11 mouse cellular contexts compared by ENCODE assay signal in genomic region chr5:53235551-53235950, GRCm38 (mm10). TPM values are rescaled to one million over a fixed set of nuclear protein-coding genes. Genes with fewer than 3 reads are reported as not detected.
DNase-seq lines count a peak whose midpoint lies in the region; ATAC-seq lines count a peak whose summit lies in the region.
"Had no signal": no experiment of that assay in that cellular context is flagged by ENCODE, and none has a peak within 500 bp of the region (broad histone marks: within the 10 kb centered on the region; RNA-seq: fewer than 3 reads in every experiment).

No protein-coding gene starts in this region.

- H3K4me1 ChIP-seq in forebrain, embryonic 12.5 days: peaks cover 8% of the 10 kb centered on the region
- peaks cover 11% of the 10 kb centered on the region for H3K4me1 ChIP-seq in forebrain, embryonic 13.5 days
- peaks cover 26% of the 10 kb centered on the region for H3K4me1 ChIP-seq in kidney, embryonic 15.5 days
- peaks cover 7% of the 10 kb centered on the region for H3K4me1 ChIP-seq in lung, embryonic 16.5 days (replicated peaks; ENCODE audit: control insufficient read depth, insufficient read depth, low read length)
- H3K4me1 ChIP-seq: embryonic facial prominence, embryonic 15.5 days had no signal

- H3K27me3 ChIP-seq in forebrain, embryonic 12.5 days: no peaks in the 10 kb centered on the region
- H3K27me3 ChIP-seq in forebrain, embryonic 13.5 days: no peaks in the 10 kb centered on the region
- no peaks in the 10 kb centered on the region for H3K27me3 ChIP-seq in kidney, embryonic 15.5 days
- H3K27me3 ChIP-seq in lung, embryonic 16.5 days (ENCODE audit: control insufficient read depth, insufficient read depth, low read depth, low read length): no peaks in the 10 kb centered on the region
- H3K27me3 ChIP-seq: embryonic facial prominence, embryonic 15.5 days; limb, embryonic 13.5 days had no signal

- WGBS in forebrain, embryonic 12.5 days: 24% methylated on average over 4 of the region's 4 CpGs
- 22% methylated on average over 4 of the region's 4 CpGs for WGBS in forebrain, embryonic 13.5 days
- 14% methylated on average over 4 of the region's 4 CpGs for WGBS in kidney, embryonic 15.5 days
- 13% methylated on average over 4 of the region's 4 CpGs for WGBS in lung, embryonic 16.5 days

- no peaks in the 10 kb centered on the region for H3K9me3 ChIP-seq in forebrain, embryonic 12.5 days
- no peaks in the 10 kb centered on the region for H3K9me3 ChIP-seq in forebrain, embryonic 13.5 days (replicated peaks)
- no peaks in the 10 kb centered on the region for H3K9me3 ChIP-seq in kidney, embryonic 15.5 days (replicated peaks)
- no peaks in the 10 kb centered on the region for H3K9me3 ChIP-seq in lung, embryonic 16.5 days (ENCODE audit: control insufficient read depth, low read length)
- H3K9me3 ChIP-seq: embryonic facial prominence, embryonic 15.5 days; limb, embryonic 13.5 days had no signal

- no peak for DNase-seq in kidney, adult 9 months
- DNase-seq in embryo, embryonic 9.5 days (ENCODE audit: extremely low spot score): peak; percentile 50
- no peak for DNase-seq in urinary bladder, postnatal 25 days (ENCODE audit: low spot score)
- no peak for DNase-seq in adrenal gland, postnatal 10 days
- DNase-seq: gastrocnemius, postnatal 36 days had no signal

- no peak overlapping the region for H3K9ac ChIP-seq in forebrain, embryonic 12.5 days
- no peak overlapping the region for H3K9ac ChIP-seq in forebrain, embryonic 13.5 days
- H3K9ac ChIP-seq in kidney, embryonic 15.5 days: no peak overlapping the region
- no peak overlapping the region for H3K9ac ChIP-seq in lung, embryonic 16.5 days (ENCODE audit: low read length)
- H3K9ac ChIP-seq: embryonic facial prominence, embryonic 15.5 days; limb, embryonic 13.5 days had no signal

- H3K27ac ChIP-seq in forebrain, embryonic 12.5 days: no peak overlapping the region
- H3K27ac ChIP-seq in forebrain, embryonic 13.5 days: no peak overlapping the region
- 0 out of 2 replicates have a peak overlapping the region, but pooled peaks have one; percentile 37 for H3K27ac ChIP-seq in kidney, embryonic 15.5 days
- H3K27ac ChIP-seq in lung, embryonic 16.5 days (ENCODE audit: low read length): no peak overlapping the region
- H3K27ac ChIP-seq: embryonic facial prominence, embryonic 15.5 days; limb, embryonic 13.5 days had no signal

- H3K4me2 ChIP-seq in forebrain, embryonic 12.5 days: no peak overlapping the region
- no peak overlapping the region for H3K4me2 ChIP-seq in forebrain, embryonic 13.5 days
- no peak overlapping the region for H3K4me2 ChIP-seq in kidney, embryonic 15.5 days
- H3K4me2 ChIP-seq in lung, embryonic 16.5 days (ENCODE audit: low read depth, low read length): no peak overlapping the region
- H3K4me2 ChIP-seq: embryonic facial prominence, embryonic 15.5 days; limb, embryonic 13.5 days had no signal

- no peaks in the 10 kb centered on the region for H3K36me3 ChIP-seq in forebrain, embryonic 12.5 days (replicated peaks)
- no peaks in the 10 kb centered on the region for H3K36me3 ChIP-seq in forebrain, embryonic 13.5 days (ENCODE audit: poor library complexity, severe bottlenecking)
- H3K36me3 ChIP-seq in kidney, embryonic 15.5 days: no peaks in the 10 kb centered on the region
- H3K36me3 ChIP-seq in lung, embryonic 16.5 days (ENCODE audit: control insufficient read depth, insufficient read depth, low read length): no peaks in the 10 kb centered on the region
- H3K36me3 ChIP-seq: embryonic facial prominence, embryonic 15.5 days; limb, embryonic 13.5 days had no signal

- no peak overlapping the region for H3K4me3 ChIP-seq in forebrain, embryonic 12.5 days (replicated peaks)
- no peak overlapping the region for H3K4me3 ChIP-seq in forebrain, embryonic 13.5 days
- no peak overlapping the region for H3K4me3 ChIP-seq in kidney, embryonic 15.5 days (replicated peaks)
- H3K4me3 ChIP-seq in lung, embryonic 16.5 days (ENCODE audit: low read length): no peak overlapping the region
- H3K4me3 ChIP-seq: embryonic facial prominence, embryonic 15.5 days; limb, embryonic 13.5 days had no signal

- ATAC-seq in forebrain, embryonic 12.5 days (ENCODE audit: low FRiP score): peak; percentile 72
- ATAC-seq in forebrain, embryonic 13.5 days: no peak
- peak; percentile 78 for ATAC-seq in kidney, embryonic 15.5 days (replicated peaks; ENCODE audit: low FRiP score)
- peak; percentile 88 for ATAC-seq in lung, embryonic 16.5 days (ENCODE audit: low read depth)

RNA-seq across cellular contexts. Expression of gene Sel1l3, which starts 21.8 kb away (rescaled TPM):
- 9.7 and 10.9 TPM in 2 replicates for polyA plus RNA-seq in forebrain, embryonic 12.5 days (2016; fragmentation: Nextera tagmentation; extraction: Ambion mirVana)
- polyA plus RNA-seq in forebrain, embryonic 13.5 days (2015; fragmentation: Nextera tagmentation; extraction: Ambion mirVana): 7.0 and 8.5 TPM in 2 replicates
- polyA plus RNA-seq in kidney, embryonic 15.5 days (2015; fragmentation: Nextera tagmentation; extraction: Ambion mirVana): 19.0 and 20.1 TPM in 2 replicates
- 5.0 and 5.8 TPM in 2 replicates for polyA plus RNA-seq in lung, embryonic 16.5 days (2015; fragmentation: Nextera tagmentation; extraction: Ambion mirVana)
- total RNA-seq in adrenal gland, postnatal 10 days (2021): 10 to 100 TPM in 1 of 2 experiments, 1 to 10 TPM in 1; 5.1 to 11.2 TPM

RNA-seq across cellular contexts. Expression of gene Smim20, which starts 31.3 kb away (rescaled TPM):
- 58.2 and 59.1 TPM in 2 replicates for polyA plus RNA-seq in forebrain, embryonic 12.5 days (2016; fragmentation: Nextera tagmentation; extraction: Ambion mirVana)
- polyA plus RNA-seq in forebrain, embryonic 13.5 days (2015; fragmentation: Nextera tagmentation; extraction: Ambion mirVana): 64.8 and 70.7 TPM in 2 replicates
- polyA plus RNA-seq in kidney, embryonic 15.5 days (2015; fragmentation: Nextera tagmentation; extraction: Ambion mirVana): 82.0 and 82.7 TPM in 2 replicates
- 86.5 and 92.7 TPM in 2 replicates for polyA plus RNA-seq in lung, embryonic 16.5 days (2015; fragmentation: Nextera tagmentation; extraction: Ambion mirVana)
- total RNA-seq in adrenal gland, postnatal 10 days (2021): 10 to 100 TPM; 63.1 to 83.1 TPM
